Mouse (Mus musculus) layer of hippocampus, adult 11-12 months (tissue): Measurements from ENCODE around the gene Gimap3.

ENCODE experiments used
- DNase-seq: peaks from one replicate; pipeline ENCODE4 v3.0.0; 2022; ENCODE audit warnings: low spot score

The Gimap3 gene

DNA sequence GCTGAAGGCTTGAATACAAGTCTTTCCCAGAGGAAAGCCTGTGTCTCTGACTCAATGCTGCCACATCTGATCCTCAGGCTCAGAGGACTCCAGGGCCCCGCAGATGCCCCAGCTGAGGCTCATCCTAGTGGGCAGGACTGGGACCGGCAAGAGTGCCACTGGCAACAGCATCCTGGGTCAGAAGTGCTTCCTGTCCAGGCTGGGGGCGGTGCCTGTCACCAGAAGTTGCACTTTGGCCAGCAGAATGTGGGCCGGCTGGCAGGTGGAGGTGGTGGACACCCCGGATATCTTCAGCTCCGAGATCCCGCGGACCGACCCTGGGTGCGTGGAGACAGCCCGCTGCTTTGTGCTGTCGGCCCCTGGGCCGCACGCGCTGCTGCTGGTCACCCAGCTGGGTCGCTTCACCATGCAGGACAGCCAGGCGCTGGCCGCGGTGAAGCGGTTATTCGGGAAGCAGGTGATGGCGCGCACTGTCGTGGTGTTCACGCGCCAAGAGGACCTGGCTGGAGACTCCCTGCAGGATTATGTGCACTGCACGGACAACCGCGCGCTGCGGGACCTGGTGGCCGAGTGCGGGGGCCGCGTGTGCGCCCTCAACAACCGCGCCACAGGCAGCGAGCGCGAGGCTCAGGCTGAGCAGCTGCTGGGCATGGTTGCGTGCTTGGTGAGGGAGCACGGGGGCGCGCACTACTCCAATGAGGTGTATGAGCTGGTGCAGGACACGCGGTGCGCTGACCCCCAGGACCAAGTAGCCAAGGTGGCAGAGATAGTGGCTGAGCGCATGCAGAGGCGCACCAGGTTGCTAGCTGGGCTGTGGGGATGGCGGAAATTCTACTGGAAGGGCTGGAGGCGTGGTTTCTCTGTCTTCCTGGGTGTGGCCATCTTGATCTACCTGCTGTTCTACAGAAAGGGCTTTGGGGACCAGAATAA lies 28.0 kb downstream of the Gimap3 start:
- no peak for DNase-seq

DNA sequence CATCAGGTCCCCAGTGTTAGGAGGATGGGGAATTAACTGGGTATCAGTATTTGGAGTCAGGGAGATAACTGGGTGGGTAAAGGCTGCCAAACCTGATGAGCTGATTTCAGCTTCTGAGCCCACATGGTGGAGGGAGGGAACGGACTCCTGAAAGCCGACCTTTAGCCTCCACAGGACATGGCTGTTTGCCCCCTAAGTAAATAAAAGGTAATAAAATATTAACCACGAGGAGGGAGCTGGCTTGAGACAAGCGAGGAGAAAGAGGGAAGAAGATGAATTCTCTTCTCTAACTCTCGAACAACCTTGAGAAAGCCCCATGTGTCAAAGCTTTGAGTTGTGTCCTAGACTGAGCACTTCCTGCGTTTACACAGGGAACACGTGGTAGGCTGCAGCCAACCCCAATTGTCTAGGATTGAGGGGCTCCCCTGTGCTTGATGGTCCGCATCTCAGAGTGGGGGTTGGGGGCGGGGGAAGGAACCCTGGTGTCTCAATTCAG lies 28.9 kb downstream of the Gimap3 start:
- DNase-seq: no peak

DNA sequence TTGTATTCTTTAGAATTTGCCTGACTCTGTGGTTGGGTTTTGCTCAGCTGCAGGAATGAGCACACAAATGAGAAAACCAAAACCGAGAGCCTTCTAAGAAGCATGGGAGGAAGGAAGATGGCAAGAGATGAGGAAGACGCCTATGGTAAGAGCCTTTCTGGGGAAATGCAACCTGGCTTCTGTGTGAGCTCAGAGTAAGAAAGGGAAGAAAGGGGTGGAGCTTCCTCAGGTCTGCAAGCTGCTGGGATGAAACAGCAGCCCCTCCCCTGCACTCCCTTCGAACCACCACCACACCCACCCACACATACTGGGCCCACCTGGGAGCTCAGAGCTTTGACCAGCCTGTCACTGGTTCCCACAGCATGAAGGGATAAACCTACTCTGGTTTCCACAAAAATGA lies 29.4 kb downstream of the Gimap3 start:
- no peak for DNase-seq

DNA sequence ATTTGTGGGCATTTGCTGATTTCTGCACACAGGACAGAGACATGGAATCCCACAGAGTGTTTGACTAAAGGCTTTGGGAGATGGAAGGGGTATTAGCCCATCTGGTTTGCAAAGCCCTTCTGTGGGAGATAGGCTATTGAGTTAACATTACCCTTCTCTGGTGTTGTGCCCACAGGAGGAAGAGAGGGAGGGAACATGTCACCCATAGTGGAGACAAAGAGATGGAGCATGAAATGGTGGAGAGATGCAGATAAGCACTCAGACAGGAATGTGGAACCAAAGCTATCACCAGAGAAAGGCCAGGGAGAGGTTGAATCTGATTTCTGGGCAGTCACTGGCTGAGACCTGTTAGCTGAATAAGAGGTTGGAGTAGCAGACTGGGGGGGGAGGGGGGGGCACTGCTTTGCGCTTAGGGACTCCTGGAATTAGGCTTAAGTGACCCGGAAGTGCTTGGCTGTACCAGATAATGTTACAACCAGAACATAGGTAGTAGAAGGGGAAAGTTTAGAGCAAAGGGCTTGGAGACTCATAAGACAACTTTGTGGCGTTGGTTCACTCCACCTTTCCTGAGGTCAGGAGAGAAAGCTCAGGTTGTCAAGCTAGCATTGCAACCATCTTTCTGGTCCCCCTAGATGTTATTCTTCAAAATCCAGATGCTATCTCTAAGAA lies 30.0 kb downstream of the Gimap3 start:
- no peak for DNase-seq

DNA sequence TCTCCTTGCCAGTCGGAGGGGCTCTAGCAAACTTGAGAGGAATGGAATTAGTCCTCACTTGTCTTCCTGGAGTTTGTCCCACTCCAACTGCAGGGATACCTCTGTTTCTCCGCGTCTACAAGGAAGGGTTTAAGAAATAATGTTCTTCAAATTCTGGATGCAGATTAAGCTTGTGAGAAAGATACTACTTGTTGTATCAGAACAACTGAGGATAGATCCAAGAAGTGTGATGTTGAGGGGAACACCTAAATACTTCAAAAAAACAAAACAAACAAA lies 30.9 kb downstream of the Gimap3 start:
- DNase-seq: no peak

DNA sequence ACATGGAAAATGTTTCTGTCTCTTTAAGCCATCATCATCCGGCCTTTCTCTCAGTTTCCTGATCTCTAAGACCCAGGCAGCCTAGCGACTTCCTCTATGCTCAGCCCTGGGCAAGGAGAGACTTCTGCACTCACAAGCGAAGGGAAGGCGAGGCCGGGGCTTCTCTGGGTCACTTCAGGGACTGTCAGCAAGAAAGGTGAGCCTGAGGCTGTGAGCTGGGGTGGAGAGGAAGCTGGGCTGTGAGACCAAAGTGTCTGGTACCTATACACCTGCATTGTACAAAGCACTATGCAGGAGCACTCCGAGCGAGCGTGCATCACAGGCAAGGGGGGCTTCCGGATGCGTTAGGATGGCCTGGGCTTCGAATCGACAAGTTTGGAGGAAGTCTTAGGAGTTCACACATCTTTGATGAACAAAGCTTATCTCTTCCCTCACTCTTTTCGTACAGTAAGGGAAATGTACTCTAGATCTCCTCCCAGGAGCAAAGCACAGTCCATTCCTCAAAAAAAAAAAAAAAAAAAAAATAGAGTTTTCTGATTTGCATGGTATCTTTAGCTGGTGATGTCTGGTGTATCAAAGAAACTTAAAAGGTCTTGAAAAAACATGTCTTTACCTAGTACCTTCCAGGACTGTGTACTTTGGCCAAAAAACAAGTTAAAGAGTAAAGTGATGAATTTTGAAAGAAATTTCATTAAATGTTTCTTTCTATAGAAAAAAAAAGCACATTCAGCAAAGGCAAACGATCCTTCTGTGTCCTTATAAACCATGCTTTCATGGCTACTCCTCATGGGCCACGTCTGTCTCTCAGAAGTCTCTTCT lies 31.5 kb downstream of the Gimap3 start, which contains the start of gene Gimap1:
TSS of gene Gimap1 (plus strand) at position 94 of the 819 bp plus-strand sequence.
- DNase-seq: no peak

DNA sequence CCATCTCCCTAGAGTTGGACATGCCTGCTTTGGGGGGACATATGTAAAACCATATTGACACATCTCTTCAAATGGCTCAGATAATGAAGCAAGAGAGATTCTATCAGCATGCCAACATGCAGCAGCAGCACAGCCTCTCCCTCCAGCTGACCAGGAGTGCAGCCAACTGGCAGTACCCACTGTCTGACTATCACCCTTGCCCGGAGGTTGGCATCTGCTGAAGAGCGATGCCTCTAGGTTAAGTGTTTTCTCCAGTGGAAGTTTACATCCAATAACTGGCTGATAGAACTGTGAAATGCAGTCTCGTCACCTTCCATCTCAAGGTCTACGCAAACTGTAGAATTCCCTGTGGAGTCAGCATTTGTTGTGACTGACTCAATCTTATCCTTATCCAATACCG lies 33.0 kb downstream of the Gimap3 start:
- DNase-seq: no peak

DNA sequence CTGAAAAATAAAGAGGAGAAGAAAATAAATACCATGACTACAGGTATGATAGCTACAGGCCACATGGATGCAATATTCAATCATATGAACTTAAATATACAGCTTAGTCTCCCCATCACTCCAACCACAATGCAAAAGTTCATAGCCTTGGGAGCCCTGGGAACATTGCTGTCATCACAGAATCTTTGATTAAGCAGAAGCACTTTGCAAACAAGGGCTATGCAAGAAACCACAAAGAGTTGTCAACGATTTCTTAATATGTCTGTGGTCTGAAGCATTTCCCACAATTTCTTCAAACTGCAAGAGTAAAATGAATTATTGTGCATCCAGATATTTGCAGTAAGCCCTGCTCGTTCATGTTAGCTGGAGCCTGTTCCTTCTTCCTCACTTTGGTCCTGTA lies 33.6 kb downstream of the Gimap3 start:
- no peak for DNase-seq

DNA sequence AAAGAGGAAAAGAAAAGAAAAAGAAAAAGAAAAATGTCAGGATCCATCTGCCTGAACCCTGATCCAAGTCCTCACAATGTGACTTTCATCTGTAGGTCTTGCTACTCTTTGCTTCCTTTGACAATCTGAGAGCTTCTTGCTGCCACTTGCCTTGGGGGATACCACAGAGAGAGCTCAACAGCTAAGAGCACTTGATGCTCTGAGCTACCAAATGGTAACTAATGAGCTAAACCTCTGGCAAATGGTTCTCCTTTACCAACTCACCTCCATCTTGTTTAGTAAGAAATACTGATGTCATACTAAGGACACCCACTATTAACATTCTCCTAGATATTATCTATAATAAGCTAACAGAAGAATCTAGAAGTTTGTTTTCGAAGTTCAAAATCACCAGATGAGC lies 37.0 kb downstream of the Gimap3 start:
- DNase-seq: no peak

DNA sequence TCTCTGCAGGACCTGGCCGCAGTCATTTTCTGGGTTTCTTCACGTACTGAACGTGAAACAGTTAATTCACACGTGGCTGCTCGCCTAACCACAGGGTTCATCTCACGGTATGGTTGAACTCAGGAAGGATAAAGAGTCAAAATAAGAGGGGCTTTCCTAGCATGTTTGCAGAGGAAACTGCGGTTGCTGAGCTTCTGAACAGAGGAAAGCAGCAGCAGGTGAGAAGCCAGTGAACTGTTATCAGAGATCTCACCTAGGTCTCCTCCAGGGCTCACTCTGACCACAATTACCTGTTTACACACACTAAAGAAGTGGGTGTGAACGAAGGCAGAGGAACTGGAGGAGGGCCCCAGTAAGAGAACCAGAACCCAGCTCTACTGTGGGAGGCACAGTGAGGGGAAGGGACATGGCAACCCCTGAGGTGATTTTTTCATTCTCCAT lies 37.8 kb downstream of the Gimap3 start:
- no peak for DNase-seq

DNA sequence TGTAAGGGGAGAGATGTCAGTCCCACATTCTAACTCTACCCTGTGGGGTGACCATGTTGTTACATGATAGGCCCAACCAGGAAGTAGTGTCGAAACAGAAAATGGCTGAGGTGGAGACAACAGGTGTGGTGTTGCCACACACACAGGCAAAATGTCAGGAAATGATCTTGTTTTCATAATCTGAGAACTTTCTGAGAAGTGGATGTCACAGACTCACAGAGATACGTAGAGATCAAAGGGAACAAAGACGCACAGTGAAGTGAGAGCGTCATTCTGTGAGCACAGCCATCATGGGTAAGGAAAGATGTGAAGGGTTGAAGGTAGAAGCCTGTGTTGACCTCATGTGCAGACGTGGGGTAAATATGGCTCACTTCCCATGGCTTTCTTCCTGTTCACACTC lies 42.9 kb downstream of the Gimap3 start:
- no peak for DNase-seq

DNA sequence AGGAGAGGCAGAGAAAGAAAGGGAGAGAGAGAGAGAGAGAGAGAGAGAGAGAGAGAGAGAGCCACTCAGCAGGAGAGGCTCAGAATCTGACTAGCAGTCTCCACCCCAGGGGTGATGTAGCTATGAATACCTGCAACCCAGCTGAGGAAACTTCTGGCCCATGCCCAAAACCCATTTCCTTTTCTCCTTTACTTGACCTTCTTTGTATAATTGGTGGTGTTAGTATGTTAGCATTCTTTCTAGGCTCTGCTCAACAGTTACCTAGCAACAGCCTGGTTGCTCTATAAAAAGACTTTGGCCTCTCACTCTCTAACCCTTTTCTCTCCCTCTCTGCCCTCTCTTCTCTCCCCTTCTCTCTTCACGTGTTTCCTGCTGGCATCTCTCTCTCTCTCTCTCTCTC lies 45.2 kb downstream of the Gimap3 start:
- DNase-seq: no peak

DNA sequence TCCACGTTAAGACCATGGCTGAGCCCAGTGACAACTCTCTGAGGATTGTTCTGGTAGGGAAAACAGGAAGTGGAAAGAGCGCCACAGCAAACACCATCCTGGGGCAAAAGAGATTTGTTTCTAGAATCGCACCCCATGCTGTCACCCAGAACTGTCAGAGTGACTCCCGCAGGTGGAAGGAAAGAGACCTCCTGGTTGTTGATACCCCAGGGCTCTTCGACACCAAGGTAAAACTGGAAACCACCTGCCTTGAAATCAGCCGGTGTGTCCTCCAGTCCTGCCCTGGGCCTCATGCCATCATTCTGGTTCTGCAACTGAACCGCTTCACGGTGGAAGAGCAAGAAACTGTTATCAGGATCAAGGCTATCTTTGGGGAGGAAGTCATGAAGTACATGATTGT lies 47.2 kb downstream of the Gimap3 start:
- no peak for DNase-seq

DNA sequence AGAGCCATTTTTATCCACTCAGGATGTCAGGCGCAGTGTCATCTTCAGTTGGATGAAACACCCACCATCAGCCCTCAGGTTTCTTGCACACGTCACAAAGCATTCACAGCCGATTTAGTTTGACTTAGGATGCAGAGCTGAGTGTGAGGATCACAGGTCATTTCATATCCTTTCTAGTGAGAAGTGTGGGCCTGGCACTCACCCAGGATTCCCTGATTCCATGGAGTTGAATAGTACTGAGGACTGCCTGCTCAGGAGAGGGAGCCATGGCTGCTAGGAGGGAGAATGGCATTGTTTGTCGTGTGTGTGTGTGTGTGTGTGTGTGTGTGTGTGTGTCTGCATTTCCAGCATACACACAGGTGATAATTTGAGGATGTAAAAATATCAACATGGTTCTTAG lies 50.3 kb downstream of the Gimap3 start:
- DNase-seq: no peak

DNA sequence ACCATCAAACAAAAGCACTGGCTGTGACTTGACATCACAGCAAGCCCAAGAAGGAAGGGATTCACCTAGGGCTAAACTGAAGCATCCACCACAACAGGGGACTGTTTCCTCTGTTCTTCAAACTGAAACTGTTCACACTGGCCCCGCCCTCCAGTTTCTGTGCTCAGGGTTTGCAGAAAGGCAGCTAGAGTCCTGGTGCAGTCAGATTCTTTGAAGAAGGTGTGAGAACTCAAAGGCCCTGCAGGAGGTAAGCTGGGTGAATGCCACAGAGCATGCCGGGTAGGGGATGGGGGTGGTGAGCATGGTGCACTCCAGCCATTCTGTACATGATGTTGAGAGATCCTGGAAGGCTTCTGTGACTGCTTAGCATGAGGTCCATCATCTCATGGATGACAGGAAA lies 52.2 kb downstream of the Gimap3 start, which contains the start of the genes Gm28053 and Gimap7:
TSS of gene Gm28053 (plus strand) at position 153 of the 400 bp plus-strand sequence.
TSS of gene Gimap7 (plus strand) at position 167 of the 400 bp plus-strand sequence.
- DNase-seq: no peak
